Mouse (Mus musculus) liver, postnatal 0 days (tissue): Measurements from ENCODE around the gene Tmprss2.

Experiments used
- CTCF ChIP-seq: sonication (generic); IDR thresholded peaks from 2 replicates; pipeline ENCODE4 v1.5.1; 2016; ENCODE audit warnings: antibody characterized with exemption, low read depth
- EP300 ChIP-seq: IDR thresholded peaks from 2 replicates; pipeline ENCODE4 v1.6.1; 2016; ENCODE audit warnings: antibody characterized with exemption, low read depth, mild to moderate bottlenecking

- TF ChIP-seq CTCF, result no peak
- no peak for TF ChIP-seq EP300
Observed at GRCm38 (mm10) chr16:97534448-97534847, 76.5 kb downstream of the Tmprss2 start.
